Mouse (Mus musculus): ENCODE data around the gene Cd79a. TPM values are rescaled to one million over a fixed set of nuclear protein-coding genes. Genes with fewer than 3 reads are reported as not detected.

Cd79a gene
- total and polyA plus RNA-seq, 3 experiments, result 51.8 to 422 (median 75.2) TPM

- Histone ChIP-seq H3K9me3 (replicated peaks; ENCODE audit: low read length) (no peaks in the 10 kb centered on the region), H3K79me2 (replicated peaks; ENCODE audit: control insufficient read depth, extremely low read depth, insufficient read depth, poor library complexity, severe bottlenecking) (no peaks in the 10 kb centered on the region), H3K27me3 (replicated peaks) (no peaks in the 10 kb centered on the region), H3K36me3 (replicated peaks in 1 of 2; ENCODE audit: control insufficient read depth in 1 of 2, insufficient read depth in 1 of 2, low read length in 1 of 2) (no peaks in the 10 kb centered on the region), H3K27ac (ENCODE audit: insufficient read depth, low read depth) (peak overlapping the region; percentile 70), H3K4me3 (replicated peaks in 1 of 3; ENCODE audit: low read depth in 2 of 3, low read length in 2 of 3, poor library complexity in 1 of 3) (peak overlapping the region; percentile 42 to 64 (median 50)), H3K4me1 (ENCODE audit: control insufficient read depth in 1 of 2, insufficient read depth in 2 of 2) (peaks cover 25 to 54% of the 10 kb centered on the region in 2 experiments), H3K4me2 (ENCODE audit: insufficient read depth, low read depth, poor library complexity, severe bottlenecking) (peak overlapping the region; percentile 62), H3K9ac (ENCODE audit: insufficient read depth, low read depth) (peak overlapping the region; percentile 87)
- dilution Hi-C loops (cut with MboI; ENCODE audit: extremely low pct_ligation_motif_present, extremely low pct_unique_long_range_greater_than_20kb, low sequenced_read_pairs), result no loop called here
- in situ Hi-C loops (cut with MboI; ENCODE audit: low pct_ligation_motif_present, low pct_unique_long_range_greater_than_20kb, low sequenced_read_pairs), result loop anchor here (10.0 kb wide), 1 partner anchor 53 kb away; the partner anchor contains the start of gene Arhgef1
- no peak for TF ChIP-seq IRF4 (IDR thresholded peaks at IDR 0.05; ENCODE audit: low read depth, low read length)
- TF ChIP-seq NRF1 (IDR thresholded peaks at IDR 0.05; ENCODE audit: low read depth, low read length), result no peak
- TF ChIP-seq HCFC1 (IDR thresholded peaks at IDR 0.05; ENCODE audit: low read depth, low read length), result no peak
- TF ChIP-seq PAX5 (IDR thresholded peaks at IDR 0.05; ENCODE audit: low read length), result no peak
- TF ChIP-seq ZMIZ1 (IDR thresholded peaks at IDR 0.05; ENCODE audit: low read depth, low read length), result no peak
- no peak for TF ChIP-seq MAZ (IDR thresholded peaks at IDR 0.05; ENCODE audit: low read depth, low read length)
- no peak for TF ChIP-seq POLR2A (IDR thresholded peaks at IDR 0.05; ENCODE audit: low read depth, low read length)
- no peak for TF ChIP-seq POLR2AphosphoS2 (IDR thresholded peaks at IDR 0.05; ENCODE audit: low read depth, low read length)
- peak; percentile 40; the same call in 1 of the 2 replicates for TF ChIP-seq MYC (IDR thresholded peaks at IDR 0.05; ENCODE audit: low read depth, low read length)
- TF ChIP-seq RAD21 (IDR thresholded peaks at IDR 0.05; ENCODE audit: low read depth, low read length), result no peak
- no peak for TF ChIP-seq JUN (IDR thresholded peaks at IDR 0.05; ENCODE audit: insufficient read depth, low read depth, low read length)
- TF ChIP-seq RCOR1 (conservative IDR thresholded peaks at IDR 0.05; ENCODE audit: low read depth, low read length), result no peak
- TF ChIP-seq TBP (conservative IDR thresholded peaks at IDR 0.05; ENCODE audit: low read depth, low read length), result no peak
- no peak for TF ChIP-seq ZKSCAN1 (IDR thresholded peaks at IDR 0.05; ENCODE audit: borderline replicate concordance, low read depth, low read length)
- TF ChIP-seq ZNF384 (IDR thresholded peaks at IDR 0.05; ENCODE audit: low read depth, low read length), result no peak
- TF ChIP-seq SMC3 (IDR thresholded peaks at IDR 0.05; ENCODE audit: low read depth, low read length), result no peak
- no peak for TF ChIP-seq ELF1 (IDR thresholded peaks at IDR 0.05; ENCODE audit: low read depth, low read length)
- no peak for TF ChIP-seq TCF12 (IDR thresholded peaks at IDR 0.05; ENCODE audit: low read depth, low read length)
- no peak for TF ChIP-seq USF2 (conservative IDR thresholded peaks at IDR 0.05; ENCODE audit: low read depth, low read length)
- no peak for TF ChIP-seq KAT2A (IDR thresholded peaks at IDR 0.05; ENCODE audit: insufficient replicate concordance, low read length)
- 0 out of 2 replicates have a peak, but pooled peaks have one; percentile 19 for TF ChIP-seq SIN3A (IDR thresholded peaks at IDR 0.05; ENCODE audit: low read length)
- TF ChIP-seq USF1 (IDR thresholded peaks at IDR 0.05; ENCODE audit: low read depth, low read length), result no peak
- TF ChIP-seq CTCF (conservative IDR thresholded peaks at IDR 0.05 in 1 of 2, IDR thresholded peaks at IDR 0.05 in 1 of 2; ENCODE audit: low read depth in 2 of 2, low read length in 2 of 2), result peak in 1 of 2 experiments; percentile 35; a peak in 1 of 4 replicates
- no peak for TF ChIP-seq EP300 (IDR thresholded peaks at IDR 0.05; ENCODE audit: low read length)
- no peak for TF ChIP-seq BHLHE40 (IDR thresholded peaks at IDR 0.05; ENCODE audit: low read depth, low read length)
- 0 out of 2 replicates have a peak, but pooled peaks have one; percentile 14 for TF ChIP-seq MXI1 (IDR thresholded peaks at IDR 0.05; ENCODE audit: low read depth, low read length)
- TF ChIP-seq MEF2A (IDR thresholded peaks at IDR 0.05; ENCODE audit: borderline replicate concordance, low read depth, low read length), result no peak
- DNase-seq (ENCODE audit: extremely low read depth), result peak; percentile 53
These were observed 45.4 kb upstream of the Cd79a start for GRCm38 (mm10) chr7:24851596-24852325.

Measured in CH12.LX (cell line).